Mouse (Mus musculus) kidney, adult 2 months (tissue): ENCODE results near the gene Kcnh1. TPM values are rescaled to one million over a fixed set of nuclear protein-coding genes. Genes with fewer than 3 reads are reported as not detected.

Experiments used
- DNase-seq: peaks from one replicate; pipeline ENCODE4 v3.0.0; 2021
- H3K27ac ChIP-seq: fragments of 200-500 bp; 2 replicates; pipeline ENCODE4 v1.5.1; 2012; ENCODE audit warnings: low read depth, low read length, control low read depth, inconsistent platforms; ENCODE audit not compliant: insufficient read depth
- H3K27me3 ChIP-seq: fragments of 200-500 bp; replicated peaks from 2 replicates; pipeline ENCODE4 v1.6.1; 2012; ENCODE audit warnings: mild to moderate bottlenecking, moderate library complexity, low read length, inconsistent platforms; ENCODE audit not compliant: control insufficient read depth, insufficient read depth
- H3K36me3 ChIP-seq: fragments of 200-500 bp; 2 replicates; pipeline ENCODE4 v1.6.1; 2012; ENCODE audit warnings: mild to moderate bottlenecking, moderate library complexity, low read length, inconsistent platforms; ENCODE audit not compliant: control insufficient read depth, insufficient read depth
- H3K4me1 ChIP-seq: fragments of 200-500 bp; 2 replicates; pipeline ENCODE4 v1.6.1; 2011; ENCODE audit warnings: low read length; ENCODE audit not compliant: control insufficient read depth, insufficient read depth
- H3K4me3 ChIP-seq: fragments of 200-500 bp; 2 replicates; pipeline ENCODE4 v1.5.1; 2011; ENCODE audit warnings: mild to moderate bottlenecking, low read depth, low read length, control low read depth; ENCODE audit not compliant: insufficient read depth
- CTCF ChIP-seq: fragments of 200-500 bp; conservative IDR thresholded peaks from 2 replicates; pipeline ENCODE4 v1.5.1; 2011; ENCODE audit warnings: low read depth, mild to moderate bottlenecking, control low read depth, low read length, moderate library complexity, mixed read lengths; ENCODE audit not compliant: insufficient read depth, insufficient read length
- POLR2A ChIP-seq: fragments of 200-500 bp; IDR thresholded peaks from one replicate; pipeline ENCODE4 v1.6.1; 2011; ENCODE audit warnings: low read depth, low read length, control low read depth
- WGBS: fragments of 180-500 bp; shearing (Covaris S2); methylation state at CpG from one replicate; pipeline ENCODE4 v1.1.7; 2018; 5-methylcytosine and 5-hydroxymethylcytosine counted together
- polyA plus RNA-seq: library from polyadenylated mRNA; depleted of rRNA; stranded (reverse); fragments of >200 nt; gene quantifications from 2 replicates; pipeline ENCODE4 v1.2.3, GENCODE M21; 2012; rRNA removed

Kcnh1 gene
- polyA plus RNA-seq, 1 experiment = 0.52 TPM

DNA sequence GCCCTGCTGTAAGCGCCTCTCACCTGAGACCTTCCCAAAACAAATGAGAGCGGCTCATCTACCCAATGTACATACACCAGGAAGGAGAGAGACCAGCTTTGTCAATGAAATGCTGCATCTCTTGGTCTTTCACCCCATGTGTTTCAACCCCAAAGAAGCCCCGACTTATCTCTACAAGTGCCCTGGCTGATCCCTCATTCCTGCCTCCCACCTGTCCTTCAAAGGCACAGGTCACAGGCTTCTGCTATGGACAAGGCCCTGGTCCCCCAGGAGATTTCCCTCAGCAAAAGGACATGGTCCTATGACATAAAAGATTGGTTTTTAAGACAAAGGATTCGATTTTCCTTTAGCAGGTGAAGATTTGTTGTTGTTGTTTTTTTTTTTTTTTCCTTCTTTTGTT lies 353.1 kb downstream of the Kcnh1 start:
- H3K4me3 ChIP-seq = no peak overlapping the region
- TF ChIP-seq CTCF (no peak), POLR2A (no peak)
- no peak overlapping the region for H3K27ac ChIP-seq
- WGBS = 83% methylated on average over 4 of the region's 4 CpGs
- H3K4me1 ChIP-seq = no peaks in the 10 kb centered on the region
- H3K27me3 ChIP-seq = no peaks in the 10 kb centered on the region
- no peak for DNase-seq
- no peaks in the 10 kb centered on the region for H3K36me3 ChIP-seq

DNA sequence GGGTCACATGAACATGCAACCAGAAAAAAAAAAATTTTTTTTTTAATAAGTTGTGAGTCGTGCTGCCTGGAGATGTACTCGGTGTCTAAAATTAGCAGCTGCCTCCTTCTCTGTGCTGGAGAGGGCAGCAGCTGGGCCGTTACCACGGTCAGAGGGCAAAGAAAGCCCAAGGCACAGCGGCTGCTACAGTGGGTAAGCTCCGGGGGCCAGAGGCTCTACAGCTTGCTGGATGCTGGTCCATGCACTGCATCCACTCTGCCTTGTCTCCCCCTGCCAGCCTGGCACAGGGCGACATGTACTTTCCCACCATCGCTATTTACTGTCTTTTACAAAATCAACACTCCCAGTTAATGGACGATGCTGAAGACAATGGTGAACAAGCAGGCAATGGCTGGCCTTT lies 353.5 kb downstream of the Kcnh1 start:
- Histone ChIP-seq H3K27me3 (no peaks in the 10 kb centered on the region), H3K4me3 (no peak overlapping the region), H3K27ac (no peak overlapping the region), H3K36me3 (no peaks in the 10 kb centered on the region), H3K4me1 (no peaks in the 10 kb centered on the region)
- DNase-seq = no peak
- 70% methylated on average over 9 of the region's 9 CpGs for WGBS
- TF ChIP-seq POLR2A (no peak), CTCF (no peak)

DNA sequence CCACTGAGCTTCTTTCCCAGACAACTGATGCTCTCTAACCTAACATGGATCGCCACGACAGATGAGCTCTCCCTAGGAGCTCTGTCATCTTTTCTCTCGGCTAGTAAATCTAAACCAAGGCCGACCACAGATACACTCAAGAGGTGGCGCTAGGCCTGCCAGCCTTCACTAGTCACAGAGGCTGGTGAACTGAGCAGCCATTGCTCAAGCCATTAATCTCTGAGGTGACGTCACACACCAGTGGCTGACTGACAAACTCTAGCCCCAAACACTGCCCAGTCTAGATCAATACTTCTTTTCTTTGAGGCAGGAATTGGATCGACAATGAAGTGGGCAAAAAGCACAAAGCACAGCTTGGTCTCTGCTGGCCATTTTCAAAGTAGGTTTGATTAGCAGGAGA lies 354.3 kb downstream of the Kcnh1 start:
- no peak overlapping the region for H3K27ac ChIP-seq
- no peaks in the 10 kb centered on the region for H3K27me3 ChIP-seq
- H3K36me3 ChIP-seq = no peaks in the 10 kb centered on the region
- WGBS = 81% methylated on average over 7 of the region's 7 CpGs
- no peaks in the 10 kb centered on the region for H3K4me1 ChIP-seq
- TF ChIP-seq POLR2A (no peak), CTCF (no peak)
- no peak for DNase-seq
- no peak overlapping the region for H3K4me3 ChIP-seq

DNA sequence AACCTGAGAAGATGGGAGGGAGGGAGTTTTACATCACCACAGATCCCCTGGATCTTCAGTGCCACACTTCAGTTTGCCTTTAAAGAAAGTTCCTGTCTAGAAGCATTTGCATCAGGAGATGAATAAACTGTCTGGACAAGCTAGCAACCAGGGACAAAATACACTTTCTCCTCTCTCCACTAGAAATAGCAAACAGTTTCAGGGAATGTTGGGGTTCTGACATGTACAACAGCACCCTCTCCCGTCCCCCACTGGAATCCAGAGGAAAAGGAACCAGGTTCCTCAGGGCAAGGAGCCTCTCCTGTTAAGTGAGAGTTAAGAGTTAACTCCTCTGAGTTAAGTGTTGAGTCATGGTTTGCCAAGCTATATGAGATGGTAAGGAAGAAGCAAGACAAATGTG lies 356.3 kb downstream of the Kcnh1 start:
- Histone ChIP-seq H3K4me1 (no peaks in the 10 kb centered on the region), H3K36me3 (no peaks in the 10 kb centered on the region), H3K27me3 (no peaks in the 10 kb centered on the region), H3K4me3 (no peak overlapping the region), H3K27ac (no peak overlapping the region)
- WGBS = 29% methylated on average over 1 of the region's 1 CpGs
- DNase-seq = no peak
- TF ChIP-seq POLR2A (no peak), CTCF (peak; percentile 51; the same call in 1 of the 2 replicates)

DNA sequence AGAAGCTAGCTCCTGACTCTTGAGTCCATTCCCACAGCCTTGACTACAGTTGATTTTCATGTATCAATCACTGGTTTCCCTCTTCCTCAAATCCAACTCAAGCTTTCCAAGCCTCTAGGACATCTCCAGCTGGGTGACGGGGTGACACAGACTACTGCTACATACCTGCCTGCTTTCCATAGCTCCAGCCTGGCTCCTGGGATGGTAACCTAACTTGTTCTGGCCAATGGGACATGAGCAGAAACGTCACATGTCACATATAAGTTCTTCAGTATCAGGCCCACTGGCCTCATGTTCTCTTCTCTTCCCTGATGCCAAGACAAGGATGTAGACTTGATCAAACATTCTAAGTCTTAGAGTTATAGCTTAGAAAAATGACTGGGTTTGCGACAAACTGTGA lies 360.0 kb downstream of the Kcnh1 start:
- H3K36me3 ChIP-seq = no peaks in the 10 kb centered on the region
- no peak overlapping the region for H3K27ac ChIP-seq
- TF ChIP-seq CTCF (no peak), POLR2A (no peak)
- H3K4me3 ChIP-seq = no peak overlapping the region
- H3K4me1 ChIP-seq = no peaks in the 10 kb centered on the region
- no peak for DNase-seq
- no peaks in the 10 kb centered on the region for H3K27me3 ChIP-seq
- 92% methylated on average over 3 of the region's 3 CpGs for WGBS

DNA sequence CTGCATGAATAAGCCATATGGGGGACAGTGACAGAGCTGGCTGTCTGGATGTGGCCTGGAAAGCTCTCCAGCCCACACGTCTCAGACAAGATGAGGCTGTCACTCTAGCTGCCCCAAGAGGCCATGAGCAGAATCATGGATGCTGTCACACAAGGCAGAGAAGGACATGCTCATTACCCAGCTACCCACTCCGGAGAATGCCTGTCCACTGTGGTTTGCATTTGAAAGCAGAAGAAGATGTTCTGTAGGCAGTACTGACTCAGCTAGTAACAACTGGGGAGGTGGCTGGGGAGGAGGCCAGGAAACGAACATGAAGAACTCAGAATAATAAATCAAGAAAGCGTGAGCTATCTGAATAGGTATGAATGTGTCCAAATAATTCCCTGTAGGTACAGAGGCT lies 364.9 kb downstream of the Kcnh1 start:
- no peak for TF ChIP-seq CTCF
- TF ChIP-seq POLR2A = no peak
- no peak overlapping the region for H3K4me3 ChIP-seq
- H3K27ac ChIP-seq = no peak overlapping the region
- no peaks in the 10 kb centered on the region for H3K27me3 ChIP-seq
- H3K4me1 ChIP-seq = peaks cover 9% of the 10 kb centered on the region
- WGBS = 74% methylated on average over 4 of the region's 4 CpGs
- DNase-seq = no peak
- no peaks in the 10 kb centered on the region for H3K36me3 ChIP-seq

DNA sequence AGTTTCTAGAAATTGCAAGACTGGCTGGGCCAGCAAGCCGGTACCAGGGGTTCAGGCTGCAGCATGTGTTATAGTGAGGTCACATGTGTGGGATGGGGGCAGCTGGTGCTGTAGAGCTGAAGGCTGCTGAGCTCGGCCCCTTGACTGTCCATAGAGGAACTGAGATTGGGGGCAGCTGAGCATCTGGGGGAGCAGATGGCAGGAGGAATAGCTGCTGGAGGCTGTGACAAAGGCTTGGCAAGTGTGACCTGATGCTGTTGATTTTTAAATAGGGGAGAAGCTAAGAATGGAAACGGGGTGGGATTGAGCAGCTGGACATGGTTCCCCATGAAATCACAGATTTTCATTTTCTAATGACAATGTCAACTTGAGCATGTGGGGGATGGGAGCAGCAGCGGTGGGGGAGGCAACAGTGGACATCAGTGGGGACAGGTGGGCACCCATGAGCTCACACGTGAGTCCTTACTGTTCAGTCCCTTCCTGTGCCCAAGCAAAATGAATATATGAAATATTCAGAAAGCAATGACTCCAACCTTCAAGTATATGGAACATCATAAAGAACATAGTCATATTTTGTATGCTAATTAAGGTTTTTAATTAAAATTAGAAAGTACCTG lies 367.5 kb downstream of the Kcnh1 start:
- Histone ChIP-seq H3K27ac (no peak overlapping the region), H3K4me3 (no peak overlapping the region), H3K36me3 (no peaks in the 10 kb centered on the region), H3K4me1 (peaks cover 9% of the 10 kb centered on the region), H3K27me3 (no peaks in the 10 kb centered on the region)
- 88% methylated on average over 5 of the region's 5 CpGs for WGBS
- DNase-seq = no peak
- no peak for TF ChIP-seq POLR2A
- TF ChIP-seq CTCF = no peak

DNA sequence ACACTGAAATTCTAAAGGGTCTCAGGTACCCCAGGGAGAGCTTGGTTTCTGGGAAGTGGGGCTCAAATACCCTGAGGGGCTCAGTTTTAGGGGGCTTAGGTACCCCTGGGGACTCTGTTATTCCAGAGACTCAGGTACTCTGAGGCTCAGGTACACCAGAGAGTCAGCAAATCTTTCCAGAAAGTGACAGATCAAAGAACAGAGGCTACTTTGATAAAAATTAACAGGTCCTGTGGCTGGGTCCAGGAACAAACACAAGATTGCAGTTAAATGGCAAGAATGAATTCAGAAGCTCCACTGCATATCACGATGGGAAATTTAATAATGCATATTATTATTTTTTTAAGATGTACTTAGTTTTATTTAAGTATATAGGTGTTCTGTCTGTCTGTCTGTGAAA lies 368.8 kb downstream of the Kcnh1 start:
- DNase-seq = peak; percentile 81
- no peak for TF ChIP-seq POLR2A
- TF ChIP-seq CTCF = no peak
- H3K36me3 ChIP-seq = no peaks in the 10 kb centered on the region
- no peak overlapping the region for H3K4me3 ChIP-seq
- H3K27ac ChIP-seq = peak overlapping the region; percentile 1; the same call in 1 of the 2 replicates
- H3K27me3 ChIP-seq = no peaks in the 10 kb centered on the region
- H3K4me1 ChIP-seq = peaks cover 9% of the 10 kb centered on the region
- WGBS = 52% methylated on average over 1 of the region's 1 CpGs

Other genes with a start within 250 kb of the Kcnh1 start
- 0.41 and 0.88 TPM in 2 replicates for gene Rd3, start 213.4 kb upstream of the Kcnh1 start, polyA plus RNA-seq
- gene Traf5, start 98.2 kb upstream of the Kcnh1 start, polyA plus RNA-seq = 10.1 and 13.6 TPM in 2 replicates
- gene Rcor3, start 52.7 kb upstream of the Kcnh1 start, polyA plus RNA-seq = 31.1 and 41.2 TPM in 2 replicates